7 mouse cellular contexts compared by ENCODE assay signal in the genomic region with DNA sequence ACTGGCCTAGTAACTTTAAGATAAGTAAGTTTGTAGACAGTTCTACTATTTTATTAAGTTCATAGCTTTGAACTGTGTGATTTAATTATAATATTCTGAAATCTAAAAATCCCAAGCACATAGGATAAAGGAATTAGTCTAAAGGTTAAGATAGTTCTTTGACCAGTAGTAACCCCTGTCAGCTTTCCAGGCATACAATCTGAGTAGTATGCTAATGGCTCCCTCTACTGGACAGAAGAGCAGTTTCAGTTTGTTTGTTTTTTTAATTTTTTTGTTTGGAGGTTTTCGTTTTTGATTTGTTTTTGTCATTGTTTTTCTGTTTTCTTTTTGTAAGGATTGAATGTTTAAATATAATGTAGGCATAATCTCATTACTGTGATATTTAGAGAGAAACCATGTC. TPM values are rescaled to one million over a fixed set of nuclear protein-coding genes. Genes with fewer than 3 reads are reported as not detected.
A peak's percentile ranks its signal among the peaks of the same experiment; 100 is the strongest.
DNase-seq lines count a peak whose midpoint lies in the region; ATAC-seq and TF ChIP-seq lines count a peak whose summit lies in the region.

No protein-coding gene starts in this region.

- CTCF ChIA-PET in Patski (lab: Charles Lee), result interaction anchor here (0.6 to 4.5 kb wide), 7 partner anchors 9 to 188 kb away, joined by 3 to 38 read pairs (median 4); no protein-coding TSS in a partner anchor

- no peak for TF ChIP-seq EP300 in CH12.LX (IDR thresholded peaks at IDR 0.05; ENCODE audit: low read length)

- in situ Hi-C loops in CH12.LX (cut with MboI; ENCODE audit: low pct_ligation_motif_present, low pct_unique_long_range_greater_than_20kb, low sequenced_read_pairs) (loop anchor here (5.0 kb wide), 1 partner anchor 161 kb away; no protein-coding TSS in a partner anchor), Patski (cut with MboI; ENCODE audit: low pct_unique_long_range_greater_than_20kb) (loop anchor here (5.0 to 25.0 kb wide), 2 partner anchors 161 to 556 kb away; no protein-coding TSS in a partner anchor)

- POLR2A ChIA-PET in Patski (lab: Charles Lee), result no interaction called here

- H3K4me2 ChIP-seq in CH12.LX (ENCODE audit: insufficient read depth, low read depth, poor library complexity, severe bottlenecking), result no peak overlapping the region

- H3K36me3 ChIP-seq in CH12.LX (replicated peaks in 1 of 2; ENCODE audit: control insufficient read depth in 1 of 2, insufficient read depth in 1 of 2, low read length in 1 of 2), result peaks cover 2 to 8% of the 10 kb centered on the region in 2 experiments

- intact Hi-C loops in gastrocnemius, postnatal 36 days (cut with DNase I), result loop anchor here (2.0 kb wide), 1 partner anchor 163 kb away; no protein-coding TSS in a partner anchor

- no peak for TF ChIP-seq POLR2A in CH12.LX (IDR thresholded peaks at IDR 0.05; ENCODE audit: low read depth, low read length)

- H3K9me3 ChIP-seq in CH12.LX (replicated peaks; ENCODE audit: low read length), result no peaks in the 10 kb centered on the region

- dilution Hi-C loops in CH12.LX (cut with MboI; ENCODE audit: extremely low pct_ligation_motif_present, extremely low pct_unique_long_range_greater_than_20kb, low sequenced_read_pairs), result no loop called here

- no peaks in the 10 kb centered on the region for H3K4me1 ChIP-seq in CH12.LX (ENCODE audit: control insufficient read depth in 1 of 2, insufficient read depth in 2 of 2)

- TF ChIP-seq CTCF in CH12.LX (conservative IDR thresholded peaks at IDR 0.05 in 1 of 2, IDR thresholded peaks at IDR 0.05 in 1 of 2; ENCODE audit: low read depth in 2 of 2, low read length in 2 of 2) (peak; percentile 16 to 91; a peak in 3 of 4 replicates), Patski (IDR thresholded peaks at IDR 0.05) (peak; percentile 69)

- H3K27ac ChIP-seq in CH12.LX (ENCODE audit: insufficient read depth, low read depth), result no peak overlapping the region

- H3K79me2 ChIP-seq in CH12.LX (replicated peaks; ENCODE audit: control insufficient read depth, extremely low read depth, insufficient read depth, poor library complexity, severe bottlenecking), result no peaks in the 10 kb centered on the region

- DNase-seq in kidney, adult 9 months, result peak; percentile 65
- no peak for DNase-seq in kidney, adult 11 months
- DNase-seq in CH12.LX (ENCODE audit: extremely low read depth) (peak; percentile 38), Patski (ENCODE audit: low read depth, low spot score) (no peak)
- peak; percentile 73 for DNase-seq in induced T-regulatory cell, adult 2 months (ENCODE audit: low read depth)
- no peak for DNase-seq in right cerebral cortex, postnatal 4 days
- no peak for DNase-seq in gastrocnemius, postnatal 36 days

- no peak for ATAC-seq in Patski

- H3K9ac ChIP-seq in CH12.LX (ENCODE audit: insufficient read depth, low read depth), result no peak overlapping the region

- H3K4me3 ChIP-seq in CH12.LX (replicated peaks in 1 of 3; ENCODE audit: low read depth in 2 of 3, low read length in 2 of 3, poor library complexity in 1 of 3), result no peak overlapping the region

- H3K27me3 ChIP-seq in CH12.LX (replicated peaks), result no peaks in the 10 kb centered on the region
- no peaks in the 10 kb centered on the region for H3K27me3 ChIP-seq in Patski

- TF ChIP-seq RAD21 in CH12.LX (IDR thresholded peaks at IDR 0.05; ENCODE audit: low read depth, low read length), result peak; percentile 99

TF ChIP-seq in CH12.LX, 34 proteins besides CTCF, POLR2A, EP300 and RAD21:
- TF ChIP-seq SMC3 (IDR thresholded peaks at IDR 0.05; ENCODE audit: low read depth, low read length), result peak; percentile 91
- peak; percentile 76 for TF ChIP-seq ZC3H11A (IDR thresholded peaks at IDR 0.05; ENCODE audit: low read depth, low read length)
- TF ChIP-seq TBP (conservative IDR thresholded peaks at IDR 0.05; ENCODE audit: low read depth, low read length), result no peak
- no peak for TF ChIP-seq ELF1 (IDR thresholded peaks at IDR 0.05; ENCODE audit: low read depth, low read length)
- no peak for TF ChIP-seq GABPA (IDR thresholded peaks at IDR 0.05; ENCODE audit: insufficient replicate concordance, low read depth, low read length)
- TF ChIP-seq HCFC1 (IDR thresholded peaks at IDR 0.05; ENCODE audit: low read depth, low read length), result no peak
- no peak for TF ChIP-seq MAZ (IDR thresholded peaks at IDR 0.05; ENCODE audit: low read depth, low read length)
- no peak for TF ChIP-seq UBTF (IDR thresholded peaks at IDR 0.05; ENCODE audit: low read depth, low read length)
- no peak for TF ChIP-seq CHD2 (IDR thresholded peaks at IDR 0.05; ENCODE audit: low read length)
- peak; percentile 82 for TF ChIP-seq ZNF384 (IDR thresholded peaks at IDR 0.05; ENCODE audit: low read depth, low read length)
- TF ChIP-seq MYC (IDR thresholded peaks at IDR 0.05; ENCODE audit: low read depth, low read length), result 0 out of 2 replicates have a peak, but pooled peaks have one; percentile 21

RNA-seq across cellular contexts. Expression of a gene that starts 51.2 kb away (rescaled TPM):
- total RNA-seq in CH12.LX (2012; rRNA removed) (7.0 and 9.6 TPM in 2 replicates), CH12.LX (2014; rRNA removed) (11.9 and 15.9 TPM in 2 replicates)
- polyA plus RNA-seq in CH12.LX (2012; ENCODE audit: insufficient read length, low read depth) (10.8 and 14.8 TPM in 2 replicates), Patski (2021) (36.4 TPM)
- total RNA-seq in gastrocnemius, postnatal 36 days (2021), result 10 to 100 TPM; 34.7 to 35.0 TPM

RNA-seq across cellular contexts. Expression of a gene that starts 51.2 kb away (rescaled TPM):
- total RNA-seq in CH12.LX (2012; rRNA removed), result 12.9 and 13.3 TPM in 2 replicates
- 10.4 and 12.7 TPM in 2 replicates for total RNA-seq in CH12.LX (2014; rRNA removed)
- polyA plus RNA-seq in CH12.LX (2012; ENCODE audit: insufficient read length, low read depth), result 9.2 and 10.5 TPM in 2 replicates
- 12.3 TPM for polyA plus RNA-seq in Patski (2021)
- 1 to 10 TPM; 3.2 to 4.3 TPM for total RNA-seq in gastrocnemius, postnatal 36 days (2021)

Comparison
In these comparisons a context has a peak if more than half of its experiments do, and no peak if none do; other contexts are left out.
1. DNase-seq: peak in kidney, adult 9 months (single experiment), CH12.LX (single experiment) and induced T-regulatory cell, adult 2 months (single experiment); none in kidney, adult 11 months (single experiment), Patski (single experiment), right cerebral cortex, postnatal 4 days (single experiment) and gastrocnemius, postnatal 36 days (0 of 2).